Mouse (Mus musculus): ENCODE results near the gene H2-M9. TPM values are rescaled to one million over a fixed set of nuclear protein-coding genes. Genes with fewer than 3 reads are reported as not detected.

The H2-M9 gene
- not detected for total RNA-seq (2023)

DNA sequence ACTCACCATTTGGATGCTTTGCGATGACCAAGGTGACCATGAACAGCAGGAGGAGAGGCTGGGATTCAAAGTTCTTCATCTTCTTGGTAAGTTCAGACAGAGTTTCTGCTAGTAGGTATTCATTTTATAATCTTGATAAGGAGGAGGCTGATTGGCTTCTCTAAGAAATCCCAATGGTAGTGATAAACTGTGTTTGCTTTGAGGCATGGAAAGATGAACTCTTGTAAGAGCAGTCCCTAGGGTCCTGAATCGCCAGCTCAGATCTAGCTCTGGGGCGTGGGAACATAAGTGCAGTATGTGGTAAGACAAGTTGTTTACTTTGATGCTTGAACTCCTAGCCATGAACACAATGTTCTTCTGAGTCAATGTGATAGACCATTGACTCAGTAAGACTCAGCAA lies at the start of gene H2-M9:
TSS of gene H2-M9 (minus strand) at position 101 of the 400 bp plus-strand sequence.

DNA sequence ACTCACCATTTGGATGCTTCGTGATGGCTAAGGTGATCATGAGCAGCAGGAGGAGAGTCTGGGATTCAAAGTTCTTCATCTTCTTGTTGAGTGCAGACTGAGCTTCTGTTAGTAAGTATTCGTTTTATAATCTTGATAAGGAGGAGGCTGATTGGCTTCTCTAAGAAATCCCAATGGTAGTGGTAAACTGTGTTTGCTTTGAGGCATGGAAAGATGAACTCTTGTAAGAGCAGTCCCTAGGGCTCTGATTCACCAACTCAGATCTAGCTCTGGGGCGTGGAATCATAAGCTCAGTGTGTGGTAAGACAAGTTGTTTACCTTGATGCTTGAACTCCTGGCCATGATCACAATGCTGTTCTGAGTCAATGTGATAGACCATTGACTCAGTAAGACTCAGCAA lies 29.7 kb upstream of the H2-M9 start, which contains the start of gene H2-M1:
TSS of gene H2-M1 (minus strand) at position 101 of the 400 bp plus-strand sequence.

Other genes with a start within 250 kb of the H2-M9 start
- not detected for gene H2-M10.4, start 180.3 kb downstream of the H2-M9 start, total RNA-seq (2023)
- not detected for gene H2-M11, start 95.6 kb downstream of the H2-M9 start, total RNA-seq (2023)
- not detected for gene H2-M1, start 29.6 kb upstream of the H2-M9 start, total RNA-seq (2023)
- not detected for gene H2-M10.5, start 130.2 kb upstream of the H2-M9 start, total RNA-seq (2023)
- gene H2-M10.6, start 169.5 kb upstream of the H2-M9 start, total RNA-seq (2023) = not detected
- gene Trim26, start 194.5 kb upstream of the H2-M9 start, total RNA-seq (2023) = 10 to 100 TPM; 35.8 to 40.7 TPM
- not detected for gene Trim15, start 224.5 kb upstream of the H2-M9 start, total RNA-seq (2023)
- gene Trim10, start 226.9 kb upstream of the H2-M9 start, total RNA-seq (2023) = 1 to 10 TPM; 3.2 to 7.3 TPM
- gene Trim40, start 247.5 kb upstream of the H2-M9 start, total RNA-seq (2023) = not detected

Data from neutrophil, adult 59 days (primary cell).